Mouse (Mus musculus) splenic B cell, adult 2 months (primary cell): ENCODE data around the gene Cdc20b.

Source experiments
- DNase-seq: peaks from one replicate; pipeline ENCODE4 v3.0.0-alpha.2; 2011; ENCODE audit warnings: low read depth, low spot score
- H3K27me3 ChIP-seq: 2 replicates; pipeline ENCODE4 v1.6.1; 2012; ENCODE audit warnings: mild to moderate bottlenecking, low read length, moderate library complexity, mixed read lengths; ENCODE audit not compliant: control insufficient read depth, poor library complexity, insufficient read depth, severe bottlenecking
- H3K36me3 ChIP-seq: 2 replicates; pipeline ENCODE4 v1.6.1; 2012; ENCODE audit warnings: mild to moderate bottlenecking, low read length, moderate library complexity, mixed read lengths; ENCODE audit not compliant: control insufficient read depth, poor library complexity, insufficient read depth, severe bottlenecking

Gene Cdc20b

DNA sequence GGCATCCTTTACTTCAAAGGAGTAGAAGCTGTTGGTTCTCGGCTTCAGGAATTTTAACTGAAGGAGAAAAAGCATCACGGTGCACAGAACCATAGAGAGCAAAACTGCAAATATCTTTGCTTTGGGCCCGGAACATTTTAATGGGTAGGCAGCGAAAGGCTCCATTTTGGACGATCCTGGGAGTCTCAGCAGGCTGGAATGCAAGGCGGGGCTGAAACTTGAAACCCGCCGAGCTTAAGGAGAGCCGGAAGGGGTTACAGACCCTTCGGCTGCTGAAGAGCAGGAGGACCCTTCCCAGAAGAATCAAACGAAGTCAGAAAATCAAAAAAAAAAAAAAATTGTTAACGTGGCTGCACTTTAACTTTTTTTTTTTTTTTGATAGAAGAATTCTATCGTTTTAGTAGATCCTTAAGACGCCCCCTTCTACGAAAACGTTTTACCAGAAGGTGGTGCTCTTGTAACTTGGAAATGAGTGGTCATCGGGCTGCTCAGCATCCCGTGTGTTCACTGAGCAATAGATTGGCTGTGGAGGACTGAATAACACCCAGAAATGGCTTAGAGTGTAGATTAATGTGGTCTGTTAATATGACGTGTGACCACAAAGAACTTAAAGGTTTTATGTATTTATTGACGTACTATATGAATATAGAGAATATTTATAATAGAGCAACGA is 11.4 kb downstream of the Cdc20b start, which contains the start of gene Gpx8:
Gene Gpx8 (minus strand): TSS at position 200 of the 673 bp plus-strand sequence.
- no peaks in the 10 kb centered on the region for H3K36me3 ChIP-seq
- DNase-seq: peak; percentile 29

DNA sequence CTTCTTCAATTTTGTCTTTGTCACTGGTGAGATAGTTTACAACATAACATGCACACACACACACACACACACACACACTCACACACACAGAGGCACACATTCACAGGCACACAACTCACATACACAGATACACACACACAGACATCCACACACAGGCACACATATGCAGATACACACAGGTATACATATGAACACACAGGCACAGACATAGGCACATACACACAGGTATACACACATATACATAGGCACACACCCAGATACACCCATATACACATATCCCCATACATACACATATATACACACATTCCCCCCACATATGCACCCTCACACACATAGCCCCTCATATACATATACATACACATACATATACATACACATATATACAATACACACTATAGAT is 12.1 kb downstream of the Cdc20b start:
- DNase-seq: no peak
- Histone ChIP-seq H3K36me3 (no peaks in the 10 kb centered on the region), H3K27me3 (no peaks in the 10 kb centered on the region)

More for the DNA sequence above, 11.4 kb downstream of the Cdc20b start, which contains the start of gene Gpx8:
- H3K27me3 ChIP-seq: no peaks in the 10 kb centered on the region

DNA sequence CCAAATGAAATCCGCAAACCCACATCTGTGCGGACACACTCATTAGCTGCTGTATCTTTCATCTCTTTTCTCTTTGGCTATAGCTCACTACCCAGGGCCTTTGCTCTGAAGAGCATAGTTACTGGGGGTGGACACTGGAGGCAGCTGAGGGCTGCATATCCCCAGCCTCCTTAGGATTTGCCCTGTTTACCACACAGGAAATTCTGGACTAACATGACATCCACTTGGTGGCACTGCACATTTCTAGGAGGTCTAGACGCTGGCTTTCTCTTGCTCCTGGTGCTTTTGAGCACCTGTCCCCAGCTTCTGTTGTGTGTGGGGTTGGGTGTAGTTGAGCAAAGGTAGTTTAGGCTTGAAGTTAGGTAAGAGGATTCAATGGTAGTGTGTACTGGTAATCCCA is 12.7 kb downstream of the Cdc20b start:
- no peak for DNase-seq
- H3K36me3 ChIP-seq: no peaks in the 10 kb centered on the region
- H3K27me3 ChIP-seq: no peaks in the 10 kb centered on the region

DNA sequence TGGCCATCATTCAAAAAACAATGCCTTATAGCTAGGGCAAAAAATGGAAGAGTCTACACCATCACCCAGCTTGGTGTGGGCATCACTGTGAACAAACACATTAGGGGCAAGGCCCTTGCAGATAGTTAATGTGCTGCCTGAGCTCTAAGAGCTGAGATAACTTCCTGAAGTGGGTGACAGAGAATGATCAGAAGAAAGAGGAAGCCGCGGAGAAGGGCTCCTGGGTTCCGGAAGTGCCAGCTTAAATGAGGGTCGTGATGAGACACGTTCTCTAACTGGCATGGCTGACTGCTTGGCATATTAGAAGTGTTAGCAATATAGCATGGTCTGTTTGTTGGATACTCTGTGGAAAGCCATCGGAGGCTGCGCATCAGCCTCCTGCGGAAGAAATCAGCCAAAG is 19.3 kb downstream of the Cdc20b start:
- Histone ChIP-seq H3K36me3 (no peaks in the 10 kb centered on the region), H3K27me3 (no peaks in the 10 kb centered on the region)
- no peak for DNase-seq

DNA sequence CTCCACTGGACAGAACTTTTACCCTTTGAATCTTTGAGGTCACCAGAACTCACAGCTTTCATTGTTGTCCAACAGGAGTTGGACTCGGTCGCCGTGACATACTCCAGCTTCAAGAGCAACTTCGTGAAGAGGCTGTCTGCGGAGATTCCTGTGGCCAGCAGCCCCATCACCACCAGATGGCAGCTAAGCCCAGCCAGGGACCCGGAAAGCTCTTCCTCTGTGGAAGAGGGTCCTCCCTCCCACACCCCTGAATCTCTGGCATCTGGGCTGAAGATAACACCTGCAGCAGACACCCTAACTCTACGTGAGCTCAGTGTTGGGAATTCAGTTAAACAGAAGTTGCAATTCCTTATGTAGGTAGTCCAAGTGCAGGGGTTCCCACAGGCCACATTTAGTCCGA is 20.9 kb downstream of the Cdc20b start:
- Histone ChIP-seq H3K27me3 (no peaks in the 10 kb centered on the region), H3K36me3 (no peaks in the 10 kb centered on the region)
- DNase-seq: no peak

DNA sequence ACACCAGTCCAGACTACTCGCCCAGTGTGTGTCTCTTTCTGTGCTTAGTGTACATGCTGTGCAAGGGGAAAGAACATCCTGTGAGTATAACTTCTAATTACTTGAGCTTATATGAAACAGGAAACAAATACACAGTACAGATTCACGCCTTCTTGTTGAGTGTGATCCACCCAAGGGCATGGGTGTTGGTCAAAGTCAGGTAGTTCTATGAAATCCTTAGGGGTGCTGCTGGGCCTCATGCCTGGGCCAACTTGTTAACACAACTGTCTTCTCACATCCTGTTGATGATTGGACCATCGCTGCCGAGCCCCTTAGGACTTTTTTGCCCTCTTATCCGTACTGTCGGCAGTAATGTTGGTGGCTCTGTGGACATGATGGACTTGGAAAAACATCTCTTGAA is 26.8 kb downstream of the Cdc20b start:
- Histone ChIP-seq H3K36me3 (no peaks in the 10 kb centered on the region), H3K27me3 (no peaks in the 10 kb centered on the region)
- DNase-seq: no peak

DNA sequence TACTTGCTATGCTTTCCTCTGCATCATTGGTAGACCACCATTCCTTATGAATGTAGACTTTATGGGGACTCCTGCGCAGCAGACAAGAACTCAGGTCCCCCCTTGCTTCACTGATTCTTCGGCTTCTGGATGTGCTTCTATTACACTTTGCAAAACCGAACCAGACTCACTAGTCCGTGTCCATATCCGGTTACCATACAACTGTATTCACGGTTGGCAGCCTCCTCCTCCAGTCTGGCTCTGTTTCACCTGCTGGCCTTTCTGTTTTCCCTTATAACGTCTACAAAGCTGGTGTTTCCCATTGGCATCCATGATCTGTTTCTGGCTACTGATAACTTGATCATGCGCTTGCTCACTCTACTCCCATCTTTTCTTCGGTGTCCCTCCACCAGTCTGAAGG is 29.6 kb downstream of the Cdc20b start:
- DNase-seq: no peak
- Histone ChIP-seq H3K27me3 (no peaks in the 10 kb centered on the region), H3K36me3 (no peaks in the 10 kb centered on the region)

DNA sequence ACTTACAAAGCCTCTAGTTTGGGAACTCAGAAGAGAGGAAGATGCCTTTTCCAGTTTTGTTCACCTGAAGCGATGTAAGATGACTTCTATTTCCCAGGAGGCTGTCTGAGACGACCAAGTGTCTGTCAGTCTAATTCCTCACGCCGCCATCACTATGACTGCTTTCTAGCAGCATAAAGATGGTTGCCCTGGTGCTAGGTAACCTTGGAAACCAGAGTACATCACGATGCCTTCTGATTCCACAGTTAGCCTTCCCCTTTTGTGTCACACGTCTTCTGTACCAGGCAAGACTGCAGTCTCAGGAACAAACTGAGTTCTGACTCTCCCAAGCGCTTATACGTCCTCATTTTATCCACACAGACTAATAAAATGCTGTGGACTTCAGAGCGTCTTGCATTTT is 44.1 kb downstream of the Cdc20b start:
- no peaks in the 10 kb centered on the region for H3K36me3 ChIP-seq
- no peak for DNase-seq
- H3K27me3 ChIP-seq: no peaks in the 10 kb centered on the region; the same call in 1 of the 2 replicates

DNA sequence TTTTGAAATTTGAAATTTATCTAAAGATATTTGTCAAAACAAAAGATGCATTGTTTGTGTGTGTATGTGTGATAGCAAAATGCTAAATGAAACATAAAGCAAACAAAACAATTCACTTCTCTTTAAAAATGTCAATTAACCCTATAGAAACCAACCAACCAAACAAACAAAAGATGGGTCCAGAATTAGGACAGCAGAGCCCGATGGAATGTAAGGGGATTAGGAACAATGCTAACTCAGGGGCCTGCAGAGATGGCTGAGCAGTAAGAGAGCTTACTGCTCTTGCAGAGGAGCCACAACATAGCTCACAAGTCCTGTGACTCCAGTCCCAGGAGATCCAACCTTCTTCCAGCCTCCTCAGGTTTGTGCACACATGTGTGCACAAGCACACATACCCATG is 47.2 kb downstream of the Cdc20b start:
- Histone ChIP-seq H3K27me3 (no peaks in the 10 kb centered on the region; the same call in 1 of the 2 replicates), H3K36me3 (no peaks in the 10 kb centered on the region)
- no peak for DNase-seq

DNA sequence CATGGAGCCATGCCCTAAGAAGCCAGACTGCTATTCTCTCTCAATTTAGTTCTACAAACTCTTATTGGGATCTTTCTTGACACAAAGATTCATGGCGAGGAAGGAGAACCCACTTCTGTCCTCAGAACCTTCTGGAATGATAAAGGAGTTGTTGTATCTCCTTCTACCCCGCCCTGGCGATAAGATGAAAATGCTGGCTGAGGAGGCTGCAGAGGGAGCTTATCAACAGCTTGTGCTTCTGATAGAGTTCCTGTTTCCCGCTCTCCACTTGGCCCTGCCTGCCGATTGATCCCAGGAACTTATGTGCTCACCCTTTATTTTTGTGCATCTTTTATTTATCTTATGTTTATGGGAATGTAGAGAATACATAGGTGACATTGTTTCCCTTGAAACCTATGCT is 49.8 kb downstream of the Cdc20b start:
- no peaks in the 10 kb centered on the region for H3K27me3 ChIP-seq
- no peak for DNase-seq
- H3K36me3 ChIP-seq: no peaks in the 10 kb centered on the region

DNA sequence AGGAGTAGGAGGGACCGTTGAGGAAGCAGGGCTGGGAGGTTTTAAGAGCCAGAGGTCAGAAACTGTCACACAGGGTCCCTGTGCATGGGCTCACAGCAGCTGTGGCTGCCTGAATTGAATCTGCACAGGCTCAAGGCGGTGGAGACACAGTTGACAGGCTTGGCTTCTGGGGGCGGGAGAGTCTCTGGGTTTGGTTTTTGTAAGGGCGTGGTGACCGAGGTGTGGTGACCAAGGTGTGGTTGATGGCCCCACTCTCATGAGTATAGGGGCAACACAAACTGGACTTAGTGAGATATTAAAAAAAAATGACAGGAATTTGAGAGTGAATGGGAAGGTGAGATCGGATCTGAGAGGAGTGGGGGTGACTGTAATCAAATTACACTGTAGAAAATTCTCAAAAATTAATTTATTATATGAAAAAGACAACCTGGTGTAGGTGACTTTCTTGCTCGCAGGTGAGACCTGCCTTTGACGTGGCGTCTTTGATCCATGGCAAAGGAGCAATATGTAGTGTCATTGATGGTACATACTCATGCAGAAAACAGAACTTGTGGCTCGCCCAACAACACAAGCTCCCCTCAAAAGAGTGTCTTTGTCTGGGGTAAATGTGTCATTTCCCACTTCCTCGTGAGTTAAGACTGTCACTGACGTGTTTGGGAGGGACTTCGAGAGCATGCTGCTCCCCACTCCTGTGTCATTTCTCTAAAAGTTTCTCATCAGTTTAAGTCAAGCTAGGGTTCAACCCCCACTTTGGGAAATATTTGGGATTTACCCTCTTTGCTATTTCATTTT is 52.5 kb downstream of the Cdc20b start:
- no peaks in the 10 kb centered on the region for H3K36me3 ChIP-seq
- no peaks in the 10 kb centered on the region for H3K27me3 ChIP-seq
- DNase-seq: no peak

DNA sequence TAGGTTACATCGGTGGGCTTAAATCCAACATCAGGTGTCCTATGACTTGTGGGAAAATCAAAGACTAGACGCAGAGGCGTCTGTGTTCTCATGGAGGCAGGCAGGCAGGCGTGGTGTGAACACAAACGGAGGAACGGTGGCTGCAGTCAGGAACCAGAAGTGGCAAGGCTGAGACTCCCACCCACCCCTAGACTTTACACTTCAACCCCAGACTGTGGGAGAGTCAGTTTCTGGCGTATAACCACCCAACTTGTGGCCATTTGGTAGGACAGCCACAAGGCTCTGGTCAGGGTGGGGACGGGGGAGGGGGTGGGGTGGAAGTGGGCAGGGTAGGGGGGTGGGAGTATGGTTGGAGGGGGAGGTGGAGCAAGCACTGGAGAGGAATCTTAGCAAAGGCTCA is 55.6 kb downstream of the Cdc20b start:
- no peak for DNase-seq
- H3K36me3 ChIP-seq: no peaks in the 10 kb centered on the region

DNA sequence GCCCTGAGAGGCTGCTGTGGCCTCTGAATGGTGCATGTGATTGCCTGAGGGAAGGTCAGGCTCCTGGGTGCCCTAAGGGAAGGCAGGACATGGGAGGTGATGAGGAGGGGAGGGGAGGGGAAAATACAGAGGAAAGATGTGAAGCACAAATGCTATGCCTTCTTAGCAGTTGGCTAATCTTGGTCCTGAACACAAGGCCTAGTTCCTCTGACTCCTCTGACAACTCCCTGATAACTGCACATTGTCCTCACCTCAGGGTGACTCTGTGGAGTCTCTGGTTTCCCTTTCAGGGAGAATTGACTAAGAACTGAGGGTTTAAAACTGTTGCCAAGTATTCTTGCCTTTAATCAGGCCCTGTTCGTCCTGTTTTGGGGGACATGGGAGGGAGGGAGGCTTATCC is 59.7 kb downstream of the Cdc20b start:
- H3K27me3 ChIP-seq: no peaks in the 10 kb centered on the region
- DNase-seq: no peak
- no peaks in the 10 kb centered on the region for H3K36me3 ChIP-seq

More for the DNA sequence above, 55.6 kb downstream of the Cdc20b start:
- no peaks in the 10 kb centered on the region for H3K27me3 ChIP-seq

DNA sequence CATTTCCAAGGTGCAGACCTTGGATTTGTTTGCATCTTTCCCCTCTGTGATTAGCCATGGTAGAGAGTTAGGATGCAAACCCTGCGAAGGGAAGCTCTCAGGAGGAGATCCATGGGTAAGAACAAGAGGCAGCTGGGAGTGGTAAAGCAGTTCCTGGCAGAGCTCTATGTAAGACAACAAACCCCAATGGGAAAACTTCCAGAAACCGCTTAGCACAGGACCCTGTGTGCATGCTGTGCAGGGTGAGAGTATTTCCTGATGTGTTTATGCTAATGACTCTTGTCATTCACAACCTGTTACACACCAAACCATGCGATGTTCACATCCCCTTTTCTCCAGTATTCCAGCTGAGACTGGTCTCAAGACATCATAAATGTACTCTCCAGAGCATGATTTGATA is 62.1 kb downstream of the Cdc20b start:
- DNase-seq: no peak
- Histone ChIP-seq H3K36me3 (no peaks in the 10 kb centered on the region), H3K27me3 (no peaks in the 10 kb centered on the region)

DNA sequence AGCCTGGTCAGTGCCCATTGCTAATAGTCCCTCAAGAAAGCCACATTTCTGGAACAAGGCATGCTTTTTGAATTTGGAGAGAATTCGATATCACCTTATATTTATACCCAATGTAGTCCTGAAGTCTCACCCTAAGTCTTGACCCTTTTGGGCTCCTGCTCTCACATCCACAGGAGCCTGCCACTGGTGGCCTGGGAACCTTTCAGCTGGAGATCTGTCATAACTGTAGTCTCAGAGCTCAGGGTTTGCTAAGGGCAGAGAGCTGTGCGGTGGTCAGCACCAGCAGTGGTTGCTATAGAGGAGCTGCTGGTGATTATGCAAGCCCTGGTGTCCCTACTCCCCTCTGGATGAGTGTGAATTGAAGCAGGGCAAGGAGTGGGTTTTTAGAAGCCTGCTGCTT is 63.5 kb downstream of the Cdc20b start:
- no peak for DNase-seq
- no peaks in the 10 kb centered on the region for H3K27me3 ChIP-seq
- H3K36me3 ChIP-seq: no peaks in the 10 kb centered on the region
